Mouse (Mus musculus) granulocyte monocyte progenitor cell, adult 5-6 weeks (primary cell): ENCODE results near the gene Thap8. TPM values are rescaled to one million over a fixed set of nuclear protein-coding genes. Genes with fewer than 3 reads are reported as not detected.
"Not testable (repeated sequence)": the region's sequence is repeated elsewhere in the genome, so short reads cannot be mapped to it uniquely, and the experiment has no call there.

Experiments
- ATAC-seq: replicated peaks from 2 replicates; pipeline ENCODE4 v1.8.0; 2016; ENCODE audit warnings: mild to moderate bottlenecking, moderate TSS enrichment, inconsistent platforms; ENCODE audit not compliant: poor library complexity, severe bottlenecking
- total RNA-seq, 2 experiments: library from RNA; stranded (forward) in 1 of 2; stranded (reverse) in 1 of 2; fragments of 200-712, 200-1000 nt in 1 of 2; fragments of >200 nt in 1 of 2; fragmentation: Nextera tagmentation in 1 of 2; gene quantifications; 2 replicates each; pipeline ENCODE4 v1.2.3; 2014 to 2017

Thap8 gene
- not detected in 2 replicates for total RNA-seq (2014; fragmentation: Nextera tagmentation)
- 0.57 TPM in 1 of 2 replicates, not detected in the other for total RNA-seq (2017)

DNA sequence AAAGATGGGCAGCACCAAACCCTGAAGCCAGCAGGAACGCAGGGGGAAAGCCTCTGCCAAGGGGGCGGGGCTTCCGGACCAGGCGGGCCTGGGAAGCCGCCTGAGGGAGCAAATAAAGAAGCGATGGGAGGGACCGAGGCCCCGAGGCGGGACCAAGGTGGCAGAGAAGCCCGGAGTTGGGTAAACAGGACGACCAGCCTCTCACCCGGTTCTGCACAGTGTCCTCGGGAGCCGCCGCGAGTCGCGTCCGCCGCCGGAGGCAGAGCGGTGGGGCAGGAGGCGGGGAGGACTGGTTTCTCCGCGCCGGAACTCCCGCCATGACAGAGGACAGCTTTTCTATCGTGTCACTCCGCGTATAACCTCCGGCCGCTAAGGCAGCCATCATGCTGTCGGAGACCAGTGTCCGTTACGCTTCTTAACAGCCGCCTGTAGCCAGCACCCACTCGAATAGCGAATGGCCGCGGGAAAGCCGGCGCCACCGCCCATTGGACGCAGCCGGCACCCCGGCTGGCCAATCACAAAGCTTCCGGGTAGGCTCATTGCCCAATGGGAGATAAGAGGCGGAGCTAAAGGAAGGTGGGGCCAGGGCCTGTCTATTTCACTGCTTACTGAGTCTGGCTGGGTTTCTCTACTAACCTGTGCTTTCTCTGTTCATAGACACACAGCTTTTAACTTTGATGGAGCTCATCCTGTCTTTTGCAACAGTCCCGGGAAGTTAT lies at the start of gene Thap8, which contains the start of gene Wdr62:
Gene Thap8, plus strand, starts transcription at position 144 of the 719 bp plus-strand sequence.
Gene Wdr62, minus strand, starts transcription at position 469 of the 719 bp plus-strand sequence.
- ATAC-seq: peak; percentile 91

- no peak for ATAC-seq
Observed at GRCm38 (mm10) chr7:30231328-30231668, 48.6 kb upstream of the Thap8 start.

GRCm38 (mm10) chr7:30231669-30232454 lies 48.0 kb upstream of the Thap8 start, which contains the start of the genes Polr2i and Tbcb:
Polr2i (plus strand) TSS chr7:30231948.
Tbcb (minus strand) TSS chr7:30232272.
- ATAC-seq: peak; percentile 94

- peak; percentile 41 for ATAC-seq
Observed at GRCm38 (mm10) chr7:30232631-30233148, 47.2 kb upstream of the Thap8 start.

DNA sequence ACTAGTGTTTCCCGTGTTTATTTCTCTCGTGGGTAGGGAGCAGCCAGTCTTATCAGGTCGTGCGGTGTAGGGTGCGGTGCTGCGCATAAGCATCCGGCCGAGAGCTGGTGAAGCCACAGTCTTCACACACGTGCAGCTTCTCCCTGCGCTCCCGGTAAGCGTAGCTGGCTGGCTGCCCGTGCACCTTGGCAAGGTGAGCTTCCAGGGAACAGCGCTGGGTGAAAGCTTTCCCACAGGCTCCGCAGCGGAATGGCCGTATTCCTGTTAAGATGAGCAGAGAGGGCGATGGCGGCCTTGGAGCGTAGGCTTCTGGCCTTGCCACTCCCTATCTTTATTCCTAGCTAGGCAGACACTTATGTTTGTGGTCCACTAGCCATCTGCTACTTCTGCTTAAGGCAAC lies 46.5 kb upstream of the Thap8 start:
- ATAC-seq: no peak

DNA sequence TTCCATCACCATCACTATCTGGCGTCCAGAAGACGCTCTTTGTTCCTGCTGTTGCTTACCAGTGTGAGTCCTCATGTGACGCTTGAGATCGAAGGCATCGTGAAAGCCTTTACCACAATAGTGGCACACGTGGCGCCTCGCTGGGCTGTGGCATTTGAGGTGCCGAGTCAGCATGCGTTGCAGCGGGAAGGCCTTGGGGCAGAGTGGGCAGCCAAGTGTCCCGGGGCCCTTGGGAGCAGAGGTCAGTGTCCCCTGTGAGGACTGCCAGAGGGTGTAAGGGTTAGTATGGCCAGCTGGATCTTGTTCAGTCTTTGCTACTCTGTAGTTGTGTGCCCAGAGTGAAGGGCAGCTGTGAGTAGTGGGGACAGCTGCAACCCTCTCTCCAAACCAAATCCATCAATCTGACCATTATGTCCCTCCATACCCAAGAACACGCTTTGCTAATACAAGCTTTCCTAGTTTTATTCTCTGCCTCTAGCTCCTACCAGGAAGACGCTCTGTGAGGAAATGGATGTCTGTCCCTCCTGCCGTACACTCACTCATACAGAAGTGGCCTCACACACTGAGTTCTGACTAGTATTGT lies 45.5 kb upstream of the Thap8 start:
- ATAC-seq: no peak

DNA sequence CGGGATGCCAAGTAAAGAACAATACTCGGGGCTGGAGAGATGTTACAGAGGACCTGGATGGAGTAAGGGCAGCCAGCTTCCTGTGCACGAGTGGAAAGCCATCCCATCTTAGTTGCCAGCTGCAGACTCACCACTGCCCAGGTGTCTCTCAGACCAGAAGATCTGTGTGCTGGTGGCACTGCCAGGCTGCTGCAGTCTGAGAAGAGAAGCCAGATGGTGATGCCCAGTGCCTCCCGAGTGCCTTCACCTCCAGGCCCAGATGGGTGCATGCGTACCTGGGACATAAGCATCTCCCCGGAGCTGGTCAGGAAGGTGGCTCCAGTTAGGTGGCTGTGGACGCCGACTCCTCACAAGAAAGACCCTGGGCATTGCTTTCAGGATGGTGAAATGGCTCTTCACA lies 44.8 kb upstream of the Thap8 start:
- no peak for ATAC-seq

DNA sequence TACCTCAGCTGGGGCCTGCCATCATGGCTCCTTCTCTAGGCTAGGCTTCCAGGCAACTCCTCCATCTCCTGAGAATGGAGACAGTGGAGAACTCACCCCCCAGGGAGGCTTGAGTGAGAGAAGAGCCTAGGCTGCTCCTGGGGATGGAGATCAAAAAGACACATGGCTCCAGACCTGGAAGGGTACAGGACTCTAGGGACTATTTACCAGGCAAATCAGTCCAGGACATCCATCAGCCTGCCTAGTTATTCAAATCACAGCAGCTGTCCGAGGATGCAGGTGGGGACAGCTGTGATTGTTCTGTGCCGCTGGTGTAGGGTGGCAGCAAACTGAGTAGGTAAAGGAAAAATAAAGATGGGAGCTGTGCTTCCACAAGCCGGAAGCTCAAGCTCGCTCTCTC lies 44.3 kb upstream of the Thap8 start, which contains the start of gene Ovol3:
Gene Ovol3, minus strand, starts transcription at position 101 of the 400 bp plus-strand sequence.
- ATAC-seq: no peak

DNA sequence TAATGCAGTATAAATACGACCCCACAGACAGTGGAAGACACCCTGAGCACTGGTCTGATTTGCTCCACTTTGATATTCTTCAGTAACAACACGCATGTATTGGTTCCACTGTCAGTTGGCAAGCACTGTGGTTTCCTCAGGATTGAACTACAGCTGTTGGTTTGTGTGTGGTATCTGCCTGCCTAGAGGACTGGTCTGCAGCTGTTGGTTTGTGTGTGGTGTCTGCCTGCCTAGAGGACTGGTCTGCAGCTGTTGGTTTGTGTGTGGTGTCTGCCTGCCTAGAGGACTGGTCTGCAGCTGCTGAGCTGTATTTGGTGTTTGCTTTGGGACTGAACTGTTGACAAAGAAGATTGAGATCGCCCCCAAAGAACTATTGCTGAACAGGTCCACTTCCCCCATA lies 42.5 kb upstream of the Thap8 start:
- ATAC-seq: not testable (repeated sequence)

- ATAC-seq: no peak
Observed at GRCm38 (mm10) chr7:30251956-30252954, 27.6 kb upstream of the Thap8 start.

DNA sequence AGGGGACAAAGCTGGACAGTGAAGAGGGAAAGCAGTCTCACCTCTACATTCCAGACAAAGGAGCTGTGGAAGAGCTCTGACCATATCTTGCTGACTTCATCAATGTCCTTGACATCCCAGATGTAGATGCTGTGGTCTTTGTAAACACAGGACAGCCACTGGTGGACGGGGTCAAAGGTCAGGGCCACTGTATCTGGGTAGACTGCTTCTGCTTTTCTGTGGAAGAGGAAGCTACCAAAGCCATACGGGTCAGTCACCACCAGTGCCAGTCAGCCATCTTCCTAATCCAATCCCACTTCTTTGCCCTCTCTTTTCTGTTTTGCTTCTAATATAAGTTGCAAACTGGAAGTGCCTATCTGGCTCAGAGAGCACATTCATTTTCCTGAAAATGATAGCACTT lies 14.9 kb upstream of the Thap8 start:
- ATAC-seq: peak; percentile 46

GRCm38 (mm10) chr7:30265531-30265930 lies 14.4 kb upstream of the Thap8 start:
- ATAC-seq: 0 out of 2 replicates have a peak, but pooled peaks have one; percentile 22

GRCm38 (mm10) chr7:30265935-30266334 lies 14.0 kb upstream of the Thap8 start:
- no peak for ATAC-seq

- no peak for ATAC-seq
Observed at GRCm38 (mm10) chr7:30266780-30267179, 13.1 kb upstream of the Thap8 start.

DNA sequence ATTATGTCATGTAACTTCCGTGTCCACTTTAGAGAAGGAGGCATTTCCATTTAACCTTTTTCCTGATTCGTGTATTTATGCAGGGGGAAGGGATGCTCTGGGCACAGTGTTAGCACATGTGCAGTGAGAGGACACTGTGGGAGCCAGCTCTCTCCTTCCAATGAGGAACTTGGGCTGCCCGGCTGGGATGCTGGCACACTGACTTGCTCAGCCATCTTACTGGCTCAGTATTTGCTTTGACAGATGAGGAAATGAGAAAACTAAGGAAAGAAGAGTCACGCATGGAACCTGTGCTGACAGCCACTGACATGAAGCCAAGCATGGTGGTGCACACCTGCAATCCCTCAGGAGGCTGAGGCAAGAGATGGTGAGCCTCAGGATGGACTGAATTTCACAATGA lies 10.3 kb upstream of the Thap8 start:
- ATAC-seq: no peak

GRCm38 (mm10) chr7:30274383-30274782 lies 5.5 kb upstream of the Thap8 start:
- ATAC-seq: no peak

- ATAC-seq: no peak
Observed at GRCm38 (mm10) chr7:30278911-30279310, 983 bp upstream of the Thap8 start.

GRCm38 (mm10) chr7:30279536-30279935 lies 358 bp upstream of the Thap8 start:
- ATAC-seq: no peak

DNA sequence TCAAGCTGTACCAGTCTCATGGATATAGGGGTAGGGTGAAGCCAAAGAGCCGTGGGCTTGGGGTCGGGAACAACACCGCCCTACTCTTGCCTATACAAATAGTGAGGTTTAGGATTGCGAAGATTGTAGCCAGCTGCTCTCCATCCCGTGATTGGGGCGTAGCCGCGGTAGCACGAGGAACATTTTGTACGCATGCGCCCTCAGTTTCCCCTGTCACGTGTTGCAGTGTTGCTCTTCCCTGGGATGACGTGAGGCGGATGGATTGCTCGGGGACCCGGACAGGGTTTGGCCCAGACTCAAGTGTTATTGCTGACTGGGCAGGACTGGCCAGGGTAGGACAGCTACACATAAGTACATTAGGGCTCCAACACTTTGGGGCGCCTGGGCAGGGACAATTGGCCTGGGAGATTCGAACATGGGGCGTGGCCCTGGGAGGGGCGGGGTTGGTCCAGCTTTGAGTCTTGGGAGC lies 810 bp downstream of the Thap8 start:
- ATAC-seq: peak; percentile 43
